Mouse (Mus musculus): Measurements from ENCODE around the gene C1rl. TPM values are rescaled to one million over a fixed set of nuclear protein-coding genes. Genes with fewer than 3 reads are reported as not detected.
"Not testable (repeated sequence)": the region's sequence is repeated elsewhere in the genome, so short reads cannot be mapped to it uniquely, and the experiment has no call there.

Gene C1rl
- polyA plus RNA-seq, 1 experiment, result 0.89 TPM

GRCm38 (mm10) chr6:124479573-124479930 lies 13.4 kb upstream of the C1rl start:
- no peaks in the 10 kb centered on the region for H3K36me3 ChIP-seq (ENCODE audit: control insufficient read depth, insufficient read depth, low read length)
- no peak overlapping the region for H3K27ac ChIP-seq (ENCODE audit: control insufficient read depth, insufficient read depth, low read depth, low read length)
- no peak overlapping the region for H3K4me3 ChIP-seq (ENCODE audit: control insufficient read depth, low read depth, low read length)
- no peak for TF ChIP-seq CTCF (IDR thresholded peaks at IDR 0.05; ENCODE audit: control insufficient read depth, insufficient read depth, insufficient replicate concordance, low read depth, low read length)
- no peak for TF ChIP-seq POLR2A (IDR thresholded peaks at IDR 0.05; ENCODE audit: control insufficient read depth, low read depth, low read length)
- H3K4me1 ChIP-seq (ENCODE audit: control insufficient read depth, insufficient read depth, low read length), result peaks cover 2% of the 10 kb centered on the region; the same call in 1 of the 2 replicates
- H3K27me3 ChIP-seq (ENCODE audit: control insufficient read depth, insufficient read depth, low read length), result no peaks in the 10 kb centered on the region

GRCm38 (mm10) chr6:124480295-124480694 lies 12.6 kb upstream of the C1rl start:
- H3K36me3 ChIP-seq (ENCODE audit: control insufficient read depth, insufficient read depth, low read length), result no peaks in the 10 kb centered on the region
- TF ChIP-seq POLR2A (IDR thresholded peaks at IDR 0.05; ENCODE audit: control insufficient read depth, low read depth, low read length), result no peak
- TF ChIP-seq CTCF (IDR thresholded peaks at IDR 0.05; ENCODE audit: control insufficient read depth, insufficient read depth, insufficient replicate concordance, low read depth, low read length), result no peak
- H3K27ac ChIP-seq (ENCODE audit: control insufficient read depth, insufficient read depth, low read depth, low read length), result no peak overlapping the region
- peaks cover 4% of the 10 kb centered on the region for H3K4me1 ChIP-seq (ENCODE audit: control insufficient read depth, insufficient read depth, low read length)
- no peaks in the 10 kb centered on the region for H3K27me3 ChIP-seq (ENCODE audit: control insufficient read depth, insufficient read depth, low read length)
- H3K4me3 ChIP-seq (ENCODE audit: control insufficient read depth, low read depth, low read length), result no peak overlapping the region

- H3K36me3 ChIP-seq (ENCODE audit: control insufficient read depth, insufficient read depth, low read length), result no peaks in the 10 kb centered on the region
- peak overlapping the region; percentile 36 for H3K4me3 ChIP-seq (ENCODE audit: control insufficient read depth, low read depth, low read length)
- peaks cover 5% of the 10 kb centered on the region for H3K4me1 ChIP-seq (ENCODE audit: control insufficient read depth, insufficient read depth, low read length)
- TF ChIP-seq POLR2A (IDR thresholded peaks at IDR 0.05; ENCODE audit: control insufficient read depth, low read depth, low read length) (no peak), CTCF (IDR thresholded peaks at IDR 0.05; ENCODE audit: control insufficient read depth, insufficient read depth, insufficient replicate concordance, low read depth, low read length) (no peak)
- no peaks in the 10 kb centered on the region for H3K27me3 ChIP-seq (ENCODE audit: control insufficient read depth, insufficient read depth, low read length)
- H3K27ac ChIP-seq (ENCODE audit: control insufficient read depth, insufficient read depth, low read depth, low read length), result no peak overlapping the region
These were observed 11.3 kb upstream of the C1rl start for GRCm38 (mm10) chr6:124481571-124481970.

GRCm38 (mm10) chr6:124483831-124484230 lies 9.1 kb upstream of the C1rl start:
- not testable (repeated sequence) for H3K27ac ChIP-seq (ENCODE audit: control insufficient read depth, insufficient read depth, low read depth, low read length); H3K36me3 ChIP-seq (ENCODE audit: control insufficient read depth, insufficient read depth, low read length); H3K4me3 ChIP-seq (ENCODE audit: control insufficient read depth, low read depth, low read length); H3K4me1 ChIP-seq (ENCODE audit: control insufficient read depth, insufficient read depth, low read length); H3K27me3 ChIP-seq (ENCODE audit: control insufficient read depth, insufficient read depth, low read length)

- H3K4me1 ChIP-seq (ENCODE audit: control insufficient read depth, insufficient read depth, low read length), result peaks cover 3% of the 10 kb centered on the region
- H3K36me3 ChIP-seq (ENCODE audit: control insufficient read depth, insufficient read depth, low read length), result no peaks in the 10 kb centered on the region
- H3K27ac ChIP-seq (ENCODE audit: control insufficient read depth, insufficient read depth, low read depth, low read length), result no peak overlapping the region
- TF ChIP-seq CTCF (IDR thresholded peaks at IDR 0.05; ENCODE audit: control insufficient read depth, insufficient read depth, insufficient replicate concordance, low read depth, low read length) (no peak), POLR2A (IDR thresholded peaks at IDR 0.05; ENCODE audit: control insufficient read depth, low read depth, low read length) (no peak)
- no peak overlapping the region for H3K4me3 ChIP-seq (ENCODE audit: control insufficient read depth, low read depth, low read length)
- H3K27me3 ChIP-seq (ENCODE audit: control insufficient read depth, insufficient read depth, low read length), result no peaks in the 10 kb centered on the region
These were observed 8.1 kb upstream of the C1rl start for GRCm38 (mm10) chr6:124484851-124485250.

GRCm38 (mm10) chr6:124485414-124486144 lies 7.3 kb upstream of the C1rl start:
- Histone ChIP-seq H3K4me1 (ENCODE audit: control insufficient read depth, insufficient read depth, low read length) (peaks cover 3% of the 10 kb centered on the region), H3K4me3 (ENCODE audit: control insufficient read depth, low read depth, low read length) (peak overlapping the region; percentile 5; the same call in 1 of the 2 replicates), H3K36me3 (ENCODE audit: control insufficient read depth, insufficient read depth, low read length) (no peaks in the 10 kb centered on the region), H3K27me3 (ENCODE audit: control insufficient read depth, insufficient read depth, low read length) (no peaks in the 10 kb centered on the region), H3K27ac (ENCODE audit: control insufficient read depth, insufficient read depth, low read depth, low read length) (no peak overlapping the region)
- TF ChIP-seq POLR2A (IDR thresholded peaks at IDR 0.05; ENCODE audit: control insufficient read depth, low read depth, low read length) (no peak), CTCF (IDR thresholded peaks at IDR 0.05; ENCODE audit: control insufficient read depth, insufficient read depth, insufficient replicate concordance, low read depth, low read length) (no peak)

GRCm38 (mm10) chr6:124487509-124487908 lies 5.4 kb upstream of the C1rl start:
- H3K27me3 ChIP-seq (ENCODE audit: control insufficient read depth, insufficient read depth, low read length), result no peaks in the 10 kb centered on the region
- H3K4me1 ChIP-seq (ENCODE audit: control insufficient read depth, insufficient read depth, low read length), result peaks cover 3% of the 10 kb centered on the region; the same call in 1 of the 2 replicates
- no peak overlapping the region for H3K27ac ChIP-seq (ENCODE audit: control insufficient read depth, insufficient read depth, low read depth, low read length)
- no peak overlapping the region for H3K4me3 ChIP-seq (ENCODE audit: control insufficient read depth, low read depth, low read length)
- no peaks in the 10 kb centered on the region for H3K36me3 ChIP-seq (ENCODE audit: control insufficient read depth, insufficient read depth, low read length)
- TF ChIP-seq POLR2A (IDR thresholded peaks at IDR 0.05; ENCODE audit: control insufficient read depth, low read depth, low read length), result no peak
- TF ChIP-seq CTCF (IDR thresholded peaks at IDR 0.05; ENCODE audit: control insufficient read depth, insufficient read depth, insufficient replicate concordance, low read depth, low read length), result no peak

GRCm38 (mm10) chr6:124488952-124489351 lies 4.0 kb upstream of the C1rl start:
- peaks cover 7% of the 10 kb centered on the region for H3K4me1 ChIP-seq (ENCODE audit: control insufficient read depth, insufficient read depth, low read length)
- H3K27me3 ChIP-seq (ENCODE audit: control insufficient read depth, insufficient read depth, low read length), result no peaks in the 10 kb centered on the region
- no peaks in the 10 kb centered on the region for H3K36me3 ChIP-seq (ENCODE audit: control insufficient read depth, insufficient read depth, low read length)
- TF ChIP-seq CTCF (IDR thresholded peaks at IDR 0.05; ENCODE audit: control insufficient read depth, insufficient read depth, insufficient replicate concordance, low read depth, low read length) (no peak), POLR2A (IDR thresholded peaks at IDR 0.05; ENCODE audit: control insufficient read depth, low read depth, low read length) (no peak)
- H3K27ac ChIP-seq (ENCODE audit: control insufficient read depth, insufficient read depth, low read depth, low read length), result no peak overlapping the region
- H3K4me3 ChIP-seq (ENCODE audit: control insufficient read depth, low read depth, low read length), result no peak overlapping the region

Measured in testis, adult 2 months (tissue).